Mouse (Mus musculus) hindbrain, embryonic 16.5 days (tissue): ENCODE measurements at regions not wholly inside any gene's neighbourhood (a gene's known extent, or its start where the extent isn't known, plus 50 kb on each side); places are given as distances from the start of the nearest gene placed in this dataset.
A peak's percentile ranks its signal among the peaks of the same experiment; 100 is the strongest.

ENCODE experiments used
- ATAC-seq: fragments of 200-750 bp; cut with Nextera tagmentation; 2 replicates; pipeline ENCODE4 v1.8.0; 2017; ENCODE audit warnings: moderate TSS enrichment, moderate library complexity
- H3K27ac ChIP-seq: fragments of 300-500 bp; sonication (generic); 2 replicates; pipeline ENCODE4 v1.5.1; 2014; ENCODE audit warnings: low read depth, mild to moderate bottlenecking, control low read depth, low read length, moderate library complexity
- H3K27me3 ChIP-seq: fragments of 300-500 bp; sonication (generic); replicated peaks from 2 replicates; pipeline ENCODE4 v1.6.1; 2014; ENCODE audit warnings: low read length; ENCODE audit not compliant: control insufficient read depth, insufficient read depth
- H3K36me3 ChIP-seq: fragments of 300-500 bp; sonication (generic); 2 replicates; pipeline ENCODE4 v1.6.1; 2014; ENCODE audit warnings: mild to moderate bottlenecking, low read length, moderate library complexity, mixed read lengths; ENCODE audit not compliant: control insufficient read depth, insufficient read depth
- H3K4me1 ChIP-seq: fragments of 300-500 bp; sonication (generic); 2 replicates; pipeline ENCODE4 v1.6.1; 2014; ENCODE audit warnings: low read depth, low read length; ENCODE audit not compliant: control insufficient read depth, insufficient read depth
- H3K4me2 ChIP-seq: fragments of 300-500 bp; sonication (generic); 2 replicates; pipeline ENCODE4 v1.6.1; 2014; ENCODE audit warnings: mild to moderate bottlenecking, low read length, control low read depth, moderate library complexity
- H3K4me3 ChIP-seq: fragments of 300-500 bp; sonication (generic); 2 replicates; pipeline ENCODE4 v1.5.1; 2014; ENCODE audit warnings: mild to moderate bottlenecking, low read length, control low read depth, moderate library complexity
- H3K9ac ChIP-seq: fragments of 300-500 bp; sonication (generic); 2 replicates; pipeline ENCODE4 v1.6.1; 2014; ENCODE audit warnings: low read depth, mild to moderate bottlenecking, control low read depth, low read length, moderate library complexity
- H3K9me3 ChIP-seq: fragments of 300-500 bp; sonication (generic); 2 replicates; pipeline ENCODE4 v1.6.1; 2014; ENCODE audit warnings: mild to moderate bottlenecking, low read length, moderate library complexity; ENCODE audit not compliant: control insufficient read depth
- WGBS: fragments of 180-500 bp; shearing (Covaris S2); extraction: QIAGEN DNeasy Blood & Tissue Kit; methylation state at CpG from one replicate; pipeline ENCODE4 v1.1.7; 2014; 5-methylcytosine and 5-hydroxymethylcytosine counted together

- Histone ChIP-seq H3K4me2 (no peak overlapping the region), H3K9ac (no peak overlapping the region), H3K27me3 (no peaks in the 10 kb centered on the region), H3K4me1 (0 out of 2 replicates have a peak, but pooled peaks cover 2% of the 10 kb centered on the region), H3K9me3 (no peaks in the 10 kb centered on the region), H3K27ac (no peak overlapping the region), H3K36me3 (no peaks in the 10 kb centered on the region), H3K4me3 (no peak overlapping the region)
- no peak for ATAC-seq
- WGBS, result 26% methylated on average over 6 of the region's 6 CpGs
Measured at GRCm38 (mm10) chr5:106036176-106036575, 159.8 kb downstream of the Zfp326 start.

- Histone ChIP-seq H3K4me2 (no peak overlapping the region), H3K27me3 (no peaks in the 10 kb centered on the region), H3K4me3 (no peak overlapping the region), H3K9me3 (no peaks in the 10 kb centered on the region), H3K36me3 (no peaks in the 10 kb centered on the region), H3K27ac (no peak overlapping the region), H3K4me1 (0 out of 2 replicates have a peak, but pooled peaks cover 2% of the 10 kb centered on the region), H3K9ac (no peak overlapping the region)
- WGBS, result 87% methylated on average over 4 of the region's 4 CpGs
- no peak for ATAC-seq
Measured at GRCm38 (mm10) chr5:106032956-106033355, 156.6 kb downstream of the Zfp326 start.

GRCm38 (mm10) chr5:106026861-106027260 lies 150.5 kb downstream of the Zfp326 start:
- no peak overlapping the region for H3K4me2 ChIP-seq
- no peaks in the 10 kb centered on the region for H3K36me3 ChIP-seq
- no peak overlapping the region for H3K27ac ChIP-seq
- WGBS, result 44% methylated on average over 2 of the region's 2 CpGs
- ATAC-seq, result no peak
- H3K4me3 ChIP-seq, result no peak overlapping the region
- H3K27me3 ChIP-seq, result no peaks in the 10 kb centered on the region
- no peak overlapping the region for H3K9ac ChIP-seq
- H3K9me3 ChIP-seq, result no peaks in the 10 kb centered on the region
- H3K4me1 ChIP-seq, result no peaks in the 10 kb centered on the region

GRCm38 (mm10) chr5:106004292-106004917 lies 128.0 kb downstream of the Zfp326 start:
- no peaks in the 10 kb centered on the region for H3K36me3 ChIP-seq
- H3K4me3 ChIP-seq, result no peak overlapping the region
- H3K4me1 ChIP-seq, result peaks cover 4% of the 10 kb centered on the region
- H3K27me3 ChIP-seq, result no peaks in the 10 kb centered on the region
- no peak overlapping the region for H3K27ac ChIP-seq
- H3K9ac ChIP-seq, result no peak overlapping the region; the same call in 1 of the 2 replicates
- no peak for ATAC-seq
- H3K4me2 ChIP-seq, result peak overlapping the region; percentile 51
- H3K9me3 ChIP-seq, result no peaks in the 10 kb centered on the region
- WGBS, result 31% methylated on average over 16 of the region's 16 CpGs

- Histone ChIP-seq H3K27me3 (no peaks in the 10 kb centered on the region), H3K9ac (peak overlapping the region; percentile 33; the same call in 1 of the 2 replicates), H3K9me3 (no peaks in the 10 kb centered on the region), H3K36me3 (no peaks in the 10 kb centered on the region), H3K27ac (no peak overlapping the region), H3K4me1 (peaks cover 4% of the 10 kb centered on the region), H3K4me2 (peak overlapping the region; percentile 51), H3K4me3 (peak overlapping the region; percentile 19)
- ATAC-seq, result peak; percentile 60; the same call in 1 of the 2 replicates
- 31% methylated on average over 28 of the region's 28 CpGs for WGBS
Measured at GRCm38 (mm10) chr5:106003321-106004291, 127.2 kb downstream of the Zfp326 start.

GRCm38 (mm10) chr5:106002330-106002729 lies 126.0 kb downstream of the Zfp326 start:
- Histone ChIP-seq H3K27ac (no peak overlapping the region), H3K4me1 (peaks cover 4% of the 10 kb centered on the region), H3K9ac (no peak overlapping the region), H3K36me3 (no peaks in the 10 kb centered on the region), H3K4me2 (no peak overlapping the region), H3K27me3 (no peaks in the 10 kb centered on the region), H3K4me3 (no peak overlapping the region), H3K9me3 (no peaks in the 10 kb centered on the region)
- ATAC-seq, result peak; percentile 83
- WGBS, result 31% methylated on average over 7 of the region's 7 CpGs

- Histone ChIP-seq H3K4me2 (no peak overlapping the region), H3K9ac (no peak overlapping the region), H3K27ac (no peak overlapping the region), H3K9me3 (no peaks in the 10 kb centered on the region), H3K36me3 (no peaks in the 10 kb centered on the region), H3K4me3 (no peak overlapping the region), H3K27me3 (no peaks in the 10 kb centered on the region), H3K4me1 (no peaks in the 10 kb centered on the region)
- WGBS, result 96% methylated on average over 1 of the region's 1 CpGs
- no peak for ATAC-seq
Measured at GRCm38 (mm10) chr5:105994218-105994617, 117.9 kb downstream of the Zfp326 start.

GRCm38 (mm10) chr5:105993066-105993760 lies 116.8 kb downstream of the Zfp326 start:
- peak; percentile 54; the same call in 1 of the 2 replicates for ATAC-seq
- no peak overlapping the region for H3K4me2 ChIP-seq
- 59% methylated on average over 15 of the region's 15 CpGs for WGBS
- H3K4me1 ChIP-seq, result no peaks in the 10 kb centered on the region
- H3K9ac ChIP-seq, result no peak overlapping the region
- no peaks in the 10 kb centered on the region for H3K36me3 ChIP-seq
- no peak overlapping the region for H3K27ac ChIP-seq
- no peak overlapping the region for H3K4me3 ChIP-seq
- no peaks in the 10 kb centered on the region for H3K27me3 ChIP-seq
- no peaks in the 10 kb centered on the region for H3K9me3 ChIP-seq

- H3K9ac ChIP-seq, result no peak overlapping the region
- H3K4me3 ChIP-seq, result no peak overlapping the region
- no peaks in the 10 kb centered on the region for H3K4me1 ChIP-seq
- H3K36me3 ChIP-seq, result no peaks in the 10 kb centered on the region
- no peak overlapping the region for H3K27ac ChIP-seq
- ATAC-seq, result no peak
- no peaks in the 10 kb centered on the region for H3K27me3 ChIP-seq
- H3K9me3 ChIP-seq, result no peaks in the 10 kb centered on the region
- H3K4me2 ChIP-seq, result no peak overlapping the region
- WGBS, result 89% methylated on average over 12 of the region's 12 CpGs
Measured at GRCm38 (mm10) chr5:105990777-105991176, 114.4 kb downstream of the Zfp326 start.
